Mouse (Mus musculus) neural tube, embryonic 12.5 days (tissue): ENCODE measurements around the gene Dcdc2b. TPM values are rescaled to one million over a fixed set of nuclear protein-coding genes. Genes with fewer than 3 reads are reported as not detected.

Experiments
- ATAC-seq: fragments of 200-750 bp; cut with Nextera tagmentation; 2 replicates; pipeline ENCODE4 v1.8.0; 2017; ENCODE audit warnings: low read depth, mild to moderate bottlenecking, moderate TSS enrichment, moderate library complexity; ENCODE audit not compliant: low FRiP score
- H3K27ac ChIP-seq: fragments of 300-500 bp; sonication (generic); 2 replicates; pipeline ENCODE4 v1.5.1; 2016
- H3K27me3 ChIP-seq: fragments of 300-500 bp; sonication (generic); replicated peaks from 2 replicates; pipeline ENCODE4 v1.6.1; 2016; ENCODE audit warnings: mild to moderate bottlenecking
- H3K36me3 ChIP-seq: fragments of 300-500 bp; sonication (generic); 2 replicates; pipeline ENCODE4 v1.6.1; 2016; ENCODE audit warnings: mild to moderate bottlenecking
- H3K4me1 ChIP-seq: fragments of 300-500 bp; sonication (generic); 2 replicates; pipeline ENCODE4 v1.6.1; 2016
- H3K4me2 ChIP-seq: fragments of 300-500 bp; sonication (generic); replicated peaks from 2 replicates; pipeline ENCODE4 v1.6.1; 2016; ENCODE audit warnings: mild to moderate bottlenecking
- H3K4me3 ChIP-seq: fragments of 300-500 bp; sonication (generic); 2 replicates; pipeline ENCODE4 v1.5.1; 2016
- H3K9ac ChIP-seq: fragments of 300-500 bp; sonication (generic); 2 replicates; pipeline ENCODE4 v1.6.1; 2016; ENCODE audit warnings: mild to moderate bottlenecking
- H3K9me3 ChIP-seq: fragments of 300-500 bp; sonication (generic); 2 replicates; pipeline ENCODE4 v1.6.1; 2016; ENCODE audit warnings: mild to moderate bottlenecking
- WGBS: fragments of 180-500 bp; shearing (Covaris S2); methylation state at CpG from one replicate; pipeline ENCODE4 v1.1.7; 2016; 5-methylcytosine and 5-hydroxymethylcytosine counted together
- polyA plus RNA-seq: library from polyadenylated mRNA; unstranded; fragments of >200 nt; fragmentation: Nextera tagmentation; extraction: Ambion mirVana; gene quantifications from 2 replicates; pipeline ENCODE4 v1.2.1, GENCODE M21; 2016

The Dcdc2b gene
- polyA plus RNA-seq, 1 experiment from 2014 or later, result 3.1 TPM

GRCm38 (mm10) chr4:129618786-129619691, 5.0 kb upstream of the Dcdc2b start, which contains the start of gene Iqcc:
Gene Iqcc (minus strand): TSS chr4:129619099.
- peaks cover 19% of the 10 kb centered on the region for H3K4me1 ChIP-seq
- H3K36me3 ChIP-seq, result peaks cover 19% of the 10 kb centered on the region; the same call in 1 of the 2 replicates
- ATAC-seq, result peak; percentile 82
- 0 out of 2 replicates have a peak within 1 kb of the TSS, but pooled peaks have one; percentile 1 for H3K27ac ChIP-seq
- H3K9ac ChIP-seq, result peak within 1 kb of the TSS; percentile 67
- H3K27me3 ChIP-seq, result no peaks in the 10 kb centered on the region
- no peaks in the 10 kb centered on the region for H3K9me3 ChIP-seq
- peak within 1 kb of the TSS; percentile 46 for H3K4me3 ChIP-seq
- peak within 1 kb of the TSS; percentile 85 for H3K4me2 ChIP-seq
- WGBS, result 6% methylated on average over 44 of the region's 44 CpGs

DNA sequence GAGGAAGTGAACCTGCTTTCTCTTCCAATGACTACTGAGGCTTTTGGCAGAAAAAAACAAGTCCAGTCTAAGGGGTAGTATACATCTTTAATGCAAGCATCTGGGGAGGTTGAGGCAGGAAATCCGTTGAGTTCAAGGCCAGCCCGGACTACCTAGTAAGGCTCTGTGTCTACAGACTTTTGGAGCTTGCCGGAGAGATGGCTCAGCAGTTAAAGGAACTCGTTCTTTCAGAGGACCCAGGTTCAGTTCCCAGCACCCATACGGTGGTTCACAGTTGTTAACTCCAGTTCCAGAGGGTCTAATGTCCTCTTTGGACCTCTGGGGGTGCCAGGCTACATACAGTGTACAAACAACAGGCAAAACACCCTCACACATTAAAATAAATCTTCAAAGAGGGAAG, 4.0 kb upstream of the Dcdc2b start:
- WGBS, result 93% methylated on average over 5 of the region's 5 CpGs
- H3K4me1 ChIP-seq, result peaks cover 17% of the 10 kb centered on the region
- H3K36me3 ChIP-seq, result peaks cover 19% of the 10 kb centered on the region; the same call in 1 of the 2 replicates
- peak overlapping the region; percentile 46 for H3K4me3 ChIP-seq
- H3K27me3 ChIP-seq, result no peaks in the 10 kb centered on the region
- peak overlapping the region; percentile 67; the same call in 1 of the 2 replicates for H3K9ac ChIP-seq
- no peak overlapping the region for H3K27ac ChIP-seq
- H3K9me3 ChIP-seq, result no peaks in the 10 kb centered on the region
- no peak for ATAC-seq
- H3K4me2 ChIP-seq, result peak overlapping the region; percentile 85

GRCm38 (mm10) chr4:129617121-129617641, 3.1 kb upstream of the Dcdc2b start:
- Histone ChIP-seq H3K9ac (no peak overlapping the region), H3K27ac (no peak overlapping the region), H3K36me3 (peaks cover 19% of the 10 kb centered on the region; the same call in 1 of the 2 replicates), H3K4me2 (no peak overlapping the region), H3K4me3 (no peak overlapping the region), H3K27me3 (no peaks in the 10 kb centered on the region), H3K9me3 (no peaks in the 10 kb centered on the region), H3K4me1 (peaks cover 8% of the 10 kb centered on the region)
- no peak for ATAC-seq
- 97% methylated on average over 7 of the region's 7 CpGs for WGBS

- Histone ChIP-seq H3K9me3 (no peaks in the 10 kb centered on the region), H3K4me3 (no peak overlapping the region), H3K27me3 (no peaks in the 10 kb centered on the region), H3K9ac (no peak overlapping the region), H3K4me2 (no peak overlapping the region), H3K4me1 (peaks cover 8% of the 10 kb centered on the region), H3K36me3 (peaks cover 19% of the 10 kb centered on the region; the same call in 1 of the 2 replicates), H3K27ac (no peak overlapping the region)
- no peak for ATAC-seq
- 93% methylated on average over 3 of the region's 3 CpGs for WGBS
Measured at GRCm38 (mm10) chr4:129616631-129617030, 2.6 kb upstream of the Dcdc2b start.

- 89% methylated on average over 9 of the region's 9 CpGs for WGBS
- no peaks in the 10 kb centered on the region for H3K27me3 ChIP-seq
- no peak for ATAC-seq
- no peaks in the 10 kb centered on the region for H3K9me3 ChIP-seq
- H3K4me2 ChIP-seq, result no peak overlapping the region
- H3K4me3 ChIP-seq, result no peak overlapping the region
- peaks cover 8% of the 10 kb centered on the region for H3K4me1 ChIP-seq
- H3K27ac ChIP-seq, result no peak overlapping the region
- peaks cover 19% of the 10 kb centered on the region; the same call in 1 of the 2 replicates for H3K36me3 ChIP-seq
- H3K9ac ChIP-seq, result no peak overlapping the region
Measured at GRCm38 (mm10) chr4:129615801-129616290, 1.8 kb upstream of the Dcdc2b start.

DNA sequence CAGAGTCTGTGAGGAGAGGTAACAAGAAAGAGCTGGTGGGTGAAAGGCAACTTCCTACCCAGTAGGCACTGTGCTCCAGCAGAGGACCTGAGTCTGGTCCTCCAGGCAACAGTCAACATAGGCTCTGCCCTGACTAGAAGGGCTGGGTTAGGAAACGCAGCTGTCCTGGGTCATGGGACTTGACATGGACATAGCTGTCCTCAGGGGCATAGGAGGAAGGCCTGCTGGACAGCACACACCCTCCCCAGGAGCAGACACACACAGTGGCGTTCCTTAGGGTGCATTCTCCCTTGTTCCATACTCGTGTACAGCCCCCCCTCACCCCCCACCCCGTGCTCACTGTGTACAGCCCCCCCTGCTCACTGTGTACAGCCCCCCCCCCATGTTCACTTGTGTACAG, 3.6 kb downstream of the Dcdc2b start:
- ATAC-seq, result peak; percentile 41; the same call in 1 of the 2 replicates
- Histone ChIP-seq H3K27ac (no peak overlapping the region), H3K9me3 (no peaks in the 10 kb centered on the region), H3K4me1 (no peaks in the 10 kb centered on the region), H3K4me2 (no peak overlapping the region), H3K9ac (no peak overlapping the region), H3K4me3 (no peak overlapping the region), H3K36me3 (peaks cover 27% of the 10 kb centered on the region), H3K27me3 (no peaks in the 10 kb centered on the region)
- WGBS, result 67% methylated on average over 4 of the region's 4 CpGs

GRCm38 (mm10) chr4:129610026-129610425, 4.0 kb downstream of the Dcdc2b start:
- Histone ChIP-seq H3K36me3 (peaks cover 30% of the 10 kb centered on the region), H3K4me1 (no peaks in the 10 kb centered on the region), H3K9me3 (no peaks in the 10 kb centered on the region), H3K27me3 (no peaks in the 10 kb centered on the region), H3K27ac (no peak overlapping the region), H3K4me3 (no peak overlapping the region), H3K9ac (no peak overlapping the region), H3K4me2 (no peak overlapping the region)
- no peak for ATAC-seq
- 63% methylated on average over 4 of the region's 4 CpGs for WGBS

GRCm38 (mm10) chr4:129609139-129609631, 4.9 kb downstream of the Dcdc2b start:
- no peaks in the 10 kb centered on the region for H3K27me3 ChIP-seq
- WGBS, result 84% methylated on average over 12 of the region's 12 CpGs
- no peaks in the 10 kb centered on the region for H3K4me1 ChIP-seq
- 0 out of 2 replicates have a peak overlapping the region, but pooled peaks have one; percentile 13 for H3K9ac ChIP-seq
- peaks cover 38% of the 10 kb centered on the region for H3K36me3 ChIP-seq
- H3K4me2 ChIP-seq, result no peak overlapping the region
- H3K27ac ChIP-seq, result no peak overlapping the region
- no peak overlapping the region for H3K4me3 ChIP-seq
- no peaks in the 10 kb centered on the region for H3K9me3 ChIP-seq
- ATAC-seq, result 0 out of 2 replicates have a peak, but pooled peaks have one; percentile 14

- ATAC-seq, result peak; percentile 74
- H3K27me3 ChIP-seq, result no peaks in the 10 kb centered on the region
- H3K4me1 ChIP-seq, result no peaks in the 10 kb centered on the region
- H3K36me3 ChIP-seq, result peaks cover 44% of the 10 kb centered on the region
- H3K9ac ChIP-seq, result no peak overlapping the region
- WGBS, result 39% methylated on average over 7 of the region's 7 CpGs
- no peak overlapping the region for H3K27ac ChIP-seq
- H3K9me3 ChIP-seq, result no peaks in the 10 kb centered on the region
- H3K4me2 ChIP-seq, result no peak overlapping the region
- H3K4me3 ChIP-seq, result no peak overlapping the region
Measured at GRCm38 (mm10) chr4:129608426-129609025, 5.5 kb downstream of the Dcdc2b start.

GRCm38 (mm10) chr4:129600233-129601158, 13.6 kb downstream of the Dcdc2b start, which contains the start of the genes Eif3i and Tmem234:
Gene Eif3i (minus strand): TSS chr4:129600648.
Gene Tmem234 (plus strand): TSS chr4:129600668.
- H3K36me3 ChIP-seq, result peaks cover 52% of the 10 kb centered on the region
- WGBS, result under 1% methylated on average over 74 of the region's 74 CpGs
- ATAC-seq, result peak; percentile 88

DNA sequence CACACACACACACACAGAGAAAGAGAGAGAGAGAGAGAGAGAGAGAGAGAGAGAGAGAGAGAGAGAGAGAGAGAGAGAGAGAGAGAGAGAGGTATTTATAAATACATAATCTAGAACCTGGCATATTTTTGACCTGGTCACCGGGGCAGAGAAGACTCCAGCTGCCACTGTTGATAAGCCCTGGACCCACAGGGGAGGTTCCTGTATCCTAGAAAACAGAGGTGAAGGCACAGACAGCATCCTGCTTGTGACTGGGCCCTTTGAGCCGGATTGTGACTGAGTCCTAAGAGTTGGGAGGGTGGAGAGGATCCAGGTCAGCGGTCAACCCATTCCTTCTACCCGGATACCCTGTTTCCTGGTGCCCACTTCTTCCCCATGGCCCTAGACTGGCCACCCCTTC, 25.2 kb downstream of the Dcdc2b start:
- H3K27me3 ChIP-seq, result no peaks in the 10 kb centered on the region
- no peak for ATAC-seq
- H3K27ac ChIP-seq, result no peak overlapping the region
- peaks cover 38% of the 10 kb centered on the region for H3K36me3 ChIP-seq
- H3K4me1 ChIP-seq, result peaks cover 12% of the 10 kb centered on the region; the same call in 1 of the 2 replicates
- 81% methylated on average over 4 of the region's 4 CpGs for WGBS
- H3K4me3 ChIP-seq, result no peak overlapping the region
- H3K4me2 ChIP-seq, result no peak overlapping the region
- no peak overlapping the region for H3K9ac ChIP-seq
- H3K9me3 ChIP-seq, result no peaks in the 10 kb centered on the region

More at GRCm38 (mm10) chr4:129600233-129601158, 13.6 kb downstream of the Dcdc2b start, which contains the start of the genes Eif3i and Tmem234:
- Histone ChIP-seq H3K4me3 (peak within 1 kb of the TSS; percentile 93), H3K4me1 (peaks cover 27% of the 10 kb centered on the region), H3K27me3 (no peaks in the 10 kb centered on the region), H3K9me3 (no peaks in the 10 kb centered on the region), H3K27ac (peak within 1 kb of the TSS; percentile 33; the same call in 1 of the 2 replicates), H3K9ac (peak within 1 kb of the TSS; percentile 70), H3K4me2 (peak within 1 kb of the TSS; percentile 91)
